In genomic region chr10:69523202-69523601, GRCm38 (mm10) we compare ENCODE assay signal across 11 mouse cellular contexts.
DNase-seq lines count a peak whose midpoint lies in the region; ATAC-seq and TF ChIP-seq lines count a peak whose summit lies in the region.
"Had no signal": no experiment of that assay in that cellular context is flagged by ENCODE, and none has a peak within 500 bp of the region (broad histone marks: within the 10 kb centered on the region; RNA-seq: fewer than 3 reads in every experiment).

No protein-coding gene starts in this region.

- H3K4me3 ChIP-seq in layer of hippocampus, adult 2 months = no peak overlapping the region
- H3K4me3 ChIP-seq in olfactory bulb, adult 2 months (ENCODE audit: insufficient read depth, low read depth, low read length) = no peak overlapping the region
- H3K4me3 ChIP-seq: forebrain, embryonic 15.5 days; liver, embryonic 13.5 days had no signal

- WGBS in olfactory bulb, adult 2 months = 89% methylated on average over 3 of the region's 3 CpGs

- POLR2A ChIA-PET in Patski (lab: Charles Lee) = interaction anchor here (1.4 kb wide), 1 partner anchor 11 kb away, joined by 4 read pairs; no protein-coding TSS in a partner anchor

- peak; percentile 65 for TF ChIP-seq CTCF in layer of hippocampus, adult 2 months (conservative IDR thresholded peaks at IDR 0.05)
- TF ChIP-seq CTCF in Patski (IDR thresholded peaks at IDR 0.05) = peak; percentile 65
- TF ChIP-seq CTCF in olfactory bulb, adult 2 months (IDR thresholded peaks at IDR 0.05; ENCODE audit: insufficient read depth, low read depth, low read length) = 0 out of 2 replicates have a peak, but pooled peaks have one; percentile 23

- in situ Hi-C loops in Patski (cut with MboI; ENCODE audit: low pct_unique_long_range_greater_than_20kb) = no loop called here

- peak; percentile 33 for DNase-seq in adrenal gland, postnatal 25 days
- no peak for DNase-seq in adrenal gland, adult 8-10 months
- no peak for DNase-seq in layer of hippocampus, adult 2 months (ENCODE audit: low spot score in 2 of 2)
- DNase-seq in layer of hippocampus, postnatal 36 days = no peak
- DNase-seq in Patski (ENCODE audit: low read depth, low spot score) = no peak
- DNase-seq in layer of hippocampus, postnatal 10 days (ENCODE audit: low spot score in 2 of 2) = no peak
- DNase-seq in cerebellum, adult 11-12 months = no peak
- DNase-seq: cerebellum, adult 9-11 months; liver, embryonic 13.5 days had no signal

- H3K27me3 ChIP-seq in Patski = no peaks in the 10 kb centered on the region
- H3K27me3 ChIP-seq: forebrain, embryonic 15.5 days; liver, embryonic 13.5 days had no signal

- CTCF ChIA-PET in Patski (lab: Charles Lee) = interaction anchor here (0.9 to 1.4 kb wide), 3 partner anchors 13 to 133 kb away, joined by 3 to 6 read pairs (median 3); no protein-coding TSS in a partner anchor

- TF ChIP-seq POLR2A in olfactory bulb, adult 2 months (IDR thresholded peaks at IDR 0.05; ENCODE audit: insufficient read depth, low read depth, low read length) = no peak

- H3K4me1 ChIP-seq in olfactory bulb, adult 2 months (ENCODE audit: control insufficient read depth, insufficient read depth, low read length) = no peaks in the 10 kb centered on the region
- H3K4me1 ChIP-seq: liver, embryonic 13.5 days had no signal

- ATAC-seq in Patski = no peak
- ATAC-seq: forebrain, embryonic 15.5 days had no signal

- H3K27ac ChIP-seq in layer of hippocampus, adult 2 months = no peak overlapping the region
- no peak overlapping the region for H3K27ac ChIP-seq in olfactory bulb, adult 2 months (ENCODE audit: insufficient read depth, low read depth, low read length)
- H3K27ac ChIP-seq: forebrain, embryonic 15.5 days; liver, embryonic 13.5 days had no signal
